Mouse (Mus musculus): Measurements from ENCODE around the gene Tgif2lx2.
"Not testable (repeated sequence)": the region's sequence is repeated elsewhere in the genome, so short reads cannot be mapped to it uniquely, and the experiment has no call there.

The Tgif2lx2 gene

DNA sequence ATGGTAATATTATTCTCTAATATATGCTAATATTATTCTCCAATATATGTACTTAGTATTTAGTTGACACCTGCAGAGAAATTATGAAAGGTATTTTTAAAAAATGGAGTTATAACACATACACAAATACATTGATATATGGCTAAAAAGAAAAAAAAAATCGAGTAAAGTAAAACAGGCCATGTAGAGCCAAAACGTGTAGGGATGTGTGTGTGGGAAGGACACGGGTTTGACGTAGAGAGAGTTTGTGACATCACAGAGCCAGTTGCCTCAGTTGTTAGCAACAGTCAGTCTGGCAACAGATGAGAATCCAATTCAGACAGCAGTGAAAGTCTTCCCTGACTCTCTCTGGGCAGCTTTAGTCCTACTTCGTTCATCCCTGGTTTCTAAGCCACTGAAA lies at the start of gene Tgif2lx2:
TSS of gene Tgif2lx2 (plus strand) at position 301 of the 400 bp plus-strand sequence.
- DNase-seq (ENCODE audit: low spot score), result not testable (repeated sequence)
